Mouse (Mus musculus) MEL (cell line): Measurements from ENCODE around the gene Zbed6. TPM values are rescaled to one million over a fixed set of nuclear protein-coding genes. Genes with fewer than 3 reads are reported as not detected.

ENCODE experiments used
- DNase-seq: peaks from one replicate; pipeline ENCODE4 v3.0.0; 2011; ENCODE audit warnings: low read depth, low spot score
- H3K27ac ChIP-seq: 2 replicates; pipeline ENCODE4 v1.5.1; 2012; ENCODE audit warnings: low read depth, mild to moderate bottlenecking, control low read depth, low read length, moderate library complexity; ENCODE audit not compliant: control insufficient read depth
- H3K27me3 ChIP-seq, 2 experiments: fragments of 150-350 bp in 1 of 2; sonication (generic) in 1 of 2; 2 replicates each; pipeline ENCODE4 v1.6.1; 2012; ENCODE audit warnings: low read length in 2 of 2, mild to moderate bottlenecking in 2 of 2, improper control_type of control experiment in 1 of 2, moderate library complexity in 1 of 2; ENCODE audit not compliant: insufficient read depth in 2 of 2, control insufficient read depth in 1 of 2
- H3K36me3 ChIP-seq, 2 experiments: 2 replicates each; pipeline ENCODE4 v1.6.1; 2012 to 2014; ENCODE audit warnings: low read length in 2 of 2, improper control_type of control experiment in 1 of 2, inconsistent platforms in 1 of 2, mild to moderate bottlenecking in 1 of 2; ENCODE audit not compliant: insufficient read depth in 2 of 2, control insufficient read depth in 1 of 2
- H3K4me1 ChIP-seq, 2 experiments: fragments of 150-350 bp in 1 of 2; sonication (generic) in 1 of 2; 2 replicates each; pipeline ENCODE4 v1.6.1; 2012; ENCODE audit warnings: low read length in 2 of 2, improper control_type of control experiment in 1 of 2, mild to moderate bottlenecking in 1 of 2; ENCODE audit not compliant: insufficient read depth in 2 of 2, control insufficient read depth in 1 of 2
- H3K4me3 ChIP-seq, 2 experiments: fragments of 150-350 bp in 1 of 2; sonication (generic) in 1 of 2; 2 replicates each; pipeline ENCODE4 v1.5.1; 2012; ENCODE audit warnings: low read depth in 2 of 2, low read length in 2 of 2, mild to moderate bottlenecking in 2 of 2, moderate library complexity in 2 of 2, control low read depth in 1 of 2, improper control_type of control experiment in 1 of 2; ENCODE audit not compliant: control insufficient read depth in 1 of 2, insufficient read depth in 1 of 2
- H3K79me2 ChIP-seq: 2 replicates; pipeline ENCODE4 v1.6.1; 2012; ENCODE audit warnings: mild to moderate bottlenecking, low read length, moderate library complexity; ENCODE audit not compliant: control insufficient read depth, poor library complexity, insufficient read depth
- H3K9ac ChIP-seq: 2 replicates; pipeline ENCODE4 v1.6.1; 2012; ENCODE audit warnings: low read depth, mild to moderate bottlenecking, control low read depth, low read length, moderate library complexity; ENCODE audit not compliant: control insufficient read depth, poor library complexity, severe bottlenecking
- H3K9me3 ChIP-seq: fragments of 150-350 bp; sonication (generic); replicated peaks from 2 replicates; pipeline ENCODE4 v1.6.1; 2012; ENCODE audit warnings: mild to moderate bottlenecking, low read length, improper control_type of control experiment, moderate library complexity; ENCODE audit not compliant: insufficient read depth
- E2F4 ChIP-seq: IDR thresholded peaks from 2 replicates; pipeline ENCODE4 v1.6.1; 2011; ENCODE audit warnings: low read depth, low read length, improper control_type of control experiment, borderline replicate concordance
- ELF1 ChIP-seq: IDR thresholded peaks from 2 replicates; pipeline ENCODE4 v1.6.1; 2014; ENCODE audit warnings: low read depth, mild to moderate bottlenecking, inconsistent platforms, low read length, improper control_type of control experiment, moderate library complexity
- EP300 ChIP-seq, 2 experiments: IDR thresholded peaks; 2 replicates each; pipeline ENCODE4 v1.6.1; 2011; ENCODE audit warnings: improper control_type of control experiment in 2 of 2, low read length in 2 of 2, low read depth in 1 of 2, mild to moderate bottlenecking in 1 of 2
- ETS1 ChIP-seq: IDR thresholded peaks from 2 replicates; pipeline ENCODE4 v1.6.1; 2012; ENCODE audit warnings: low read depth, mild to moderate bottlenecking, inconsistent platforms, low read length, improper control_type of control experiment, moderate library complexity
- GABPA ChIP-seq: IDR thresholded peaks from 2 replicates; pipeline ENCODE4 v1.6.1; 2012; ENCODE audit warnings: low read depth, mild to moderate bottlenecking, inconsistent platforms, low read length, improper control_type of control experiment, moderate library complexity
- GATA1 ChIP-seq: IDR thresholded peaks from 2 replicates; pipeline ENCODE4 v1.6.1; 2011; ENCODE audit warnings: low read depth, low read length, improper control_type of control experiment
- KAT2A ChIP-seq: conservative IDR thresholded peaks from 2 replicates; pipeline ENCODE4 v1.6.1; 2012; ENCODE audit warnings: low read depth, low read length, improper control_type of control experiment, inconsistent platforms
- MAFK ChIP-seq: IDR thresholded peaks from 2 replicates; pipeline ENCODE4 v1.6.1; 2011; ENCODE audit warnings: low read depth, mild to moderate bottlenecking, low read length, improper control_type of control experiment, borderline replicate concordance
- MAX ChIP-seq: IDR thresholded peaks from 2 replicates; pipeline ENCODE4 v1.6.1; 2011; ENCODE audit warnings: low read length, improper control_type of control experiment
- MEF2A ChIP-seq: IDR thresholded peaks from 2 replicates; pipeline ENCODE4 v1.6.1; 2014; ENCODE audit warnings: low read depth, mild to moderate bottlenecking, inconsistent platforms, low read length, improper control_type of control experiment; ENCODE audit not compliant: poor library complexity, insufficient replicate concordance, severe bottlenecking; ENCODE audit errors: extremely low read depth
- MXI1 ChIP-seq: IDR thresholded peaks from 2 replicates; pipeline ENCODE4 v1.6.1; 2011; ENCODE audit warnings: mild to moderate bottlenecking, low read depth, low read length, improper control_type of control experiment
- MYB ChIP-seq: IDR thresholded peaks from 2 replicates; pipeline ENCODE4 v1.6.1; 2011; ENCODE audit warnings: mild to moderate bottlenecking, low read depth, low read length, improper control_type of control experiment
- MYC ChIP-seq: IDR thresholded peaks from 2 replicates; pipeline ENCODE4 v1.6.1; 2011; ENCODE audit warnings: low read depth, mild to moderate bottlenecking, low read length, improper control_type of control experiment, moderate library complexity
- NELFE ChIP-seq: IDR thresholded peaks from 2 replicates; pipeline ENCODE4 v1.6.1; 2011; ENCODE audit warnings: low read depth, low read length, improper control_type of control experiment
- NRF1 ChIP-seq: IDR thresholded peaks from 2 replicates; pipeline ENCODE4 v1.6.1; 2014; ENCODE audit warnings: low read depth, mild to moderate bottlenecking, inconsistent platforms, low read length, improper control_type of control experiment, moderate library complexity; ENCODE audit not compliant: poor library complexity, insufficient read depth, severe bottlenecking
- POLR2AphosphoS2 ChIP-seq: IDR thresholded peaks from 2 replicates; pipeline ENCODE4 v1.6.1; 2011; ENCODE audit warnings: low read length, improper control_type of control experiment
- RAD21 ChIP-seq: IDR thresholded peaks from 2 replicates; pipeline ENCODE4 v1.6.1; 2011; ENCODE audit warnings: mild to moderate bottlenecking, low read depth, low read length, improper control_type of control experiment
- SIN3A ChIP-seq: IDR thresholded peaks from 2 replicates; pipeline ENCODE4 v1.6.1; 2012; ENCODE audit warnings: low read length, improper control_type of control experiment, inconsistent platforms
- SMC3 ChIP-seq: IDR thresholded peaks from 2 replicates; pipeline ENCODE4 v1.6.1; 2011; ENCODE audit warnings: low read depth, low read length, improper control_type of control experiment
- TAL1 ChIP-seq: IDR thresholded peaks from 2 replicates; pipeline ENCODE4 v1.6.1; 2012; ENCODE audit warnings: mild to moderate bottlenecking, inconsistent platforms, low read length, moderate library complexity, mixed read lengths
- TBP ChIP-seq: IDR thresholded peaks from 2 replicates; pipeline ENCODE4 v1.8.0; 2011; ENCODE audit warnings: low read depth, low read length, improper control_type of control experiment
- TCF12 ChIP-seq: IDR thresholded peaks from 2 replicates; pipeline ENCODE4 v1.6.1; 2014; ENCODE audit warnings: low read depth, mild to moderate bottlenecking, inconsistent platforms, low read length, improper control_type of control experiment, moderate library complexity
- UBTF ChIP-seq: IDR thresholded peaks from 2 replicates; pipeline ENCODE4 v1.6.1; 2012; ENCODE audit warnings: low read depth, mild to moderate bottlenecking, inconsistent platforms, low read length, improper control_type of control experiment, moderate library complexity, borderline replicate concordance; ENCODE audit not compliant: insufficient read depth
- ZC3H11A ChIP-seq: IDR thresholded peaks from 2 replicates; pipeline ENCODE4 v1.6.1; 2012; ENCODE audit warnings: low read depth, mild to moderate bottlenecking, inconsistent platforms, low read length, improper control_type of control experiment
- ZMIZ1 ChIP-seq: IDR thresholded peaks from 2 replicates; pipeline ENCODE4 v1.6.1; 2012; ENCODE audit warnings: low read depth, mild to moderate bottlenecking, inconsistent platforms, low read length, improper control_type of control experiment, moderate library complexity
- polyA plus RNA-seq, 2 experiments: library from polyadenylated mRNA; stranded (reverse) in 1 of 2; unstranded in 1 of 2; fragments of >175 nt in 1 of 2; fragments of >200 nt in 1 of 2; gene quantifications; 2 replicates each; pipeline versions ENCODE4 v1.2.1 to v1.2.4; 2012; ENCODE audit warnings: low replicate concordance in 2 of 2, low read depth in 1 of 2; ENCODE audit not compliant: insufficient read length in 2 of 2, insufficient read depth in 1 of 2, missing spikeins in 1 of 2
- total RNA-seq: library from RNA; depleted of rRNA; stranded (reverse); fragments of 300-350 nt; gene quantifications from 2 replicates; pipeline ENCODE4 v1.2.3, GENCODE M21; 2012

Gene Zbed6
- total and polyA plus RNA-seq, 3 experiments: 1.4 to 48.2 (median 2.4) TPM

DNA sequence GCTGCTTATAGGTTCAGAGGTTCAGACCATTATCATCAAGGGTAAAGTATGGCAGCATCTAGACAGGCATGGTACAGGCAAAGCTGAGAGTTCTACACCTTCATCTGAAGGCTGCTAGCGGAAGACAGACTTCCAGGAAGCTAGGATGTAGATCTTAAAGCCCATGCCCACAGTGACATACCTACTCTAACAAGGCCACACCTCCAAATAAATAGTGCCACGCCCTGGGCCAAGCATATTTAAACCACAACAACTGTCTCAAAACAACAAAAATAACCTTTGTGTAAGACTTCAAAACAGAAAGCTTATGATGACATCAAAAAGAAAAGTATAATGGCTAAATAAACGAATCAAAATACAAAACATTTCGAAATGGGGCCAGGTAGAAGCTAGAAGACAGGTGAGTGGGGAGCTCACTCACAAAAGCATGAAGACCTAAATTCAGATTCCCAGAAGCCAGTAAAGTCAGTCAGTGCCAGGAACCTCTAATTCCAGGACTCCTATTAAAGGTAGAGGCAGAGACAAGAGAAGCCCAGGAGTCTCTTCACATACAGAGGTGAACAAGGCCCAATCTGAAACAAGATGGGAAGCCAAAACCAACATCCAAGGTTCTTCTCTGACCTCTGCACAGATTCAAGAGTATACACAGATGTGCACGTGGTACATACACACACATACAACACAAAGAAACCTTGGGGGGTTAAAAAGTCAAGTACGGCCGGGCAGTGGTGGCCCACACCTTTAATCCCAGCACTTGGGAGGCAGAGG, 10.2 kb downstream of the Zbed6 start:
- Histone ChIP-seq H3K9ac (no peak overlapping the region), H3K4me3 (no peak overlapping the region)
- TF ChIP-seq TAL1: no peak
- no peak for TF ChIP-seq MXI1
- no peak for TF ChIP-seq GATA1
- TF ChIP-seq UBTF: no peak
- TF ChIP-seq MYC: no peak
- no peak for TF ChIP-seq ZMIZ1
- no peak for TF ChIP-seq MAX
- no peak for TF ChIP-seq E2F4
- no peak for TF ChIP-seq NRF1
- no peak for TF ChIP-seq SMC3
- no peak for TF ChIP-seq MYB
- TF ChIP-seq TCF12: no peak
- no peak for TF ChIP-seq ETS1
- TF ChIP-seq GABPA: no peak
- TF ChIP-seq MEF2A: no peak
- no peak for TF ChIP-seq MAFK
- TF ChIP-seq TBP: no peak
- TF ChIP-seq NELFE: no peak
- no peak for TF ChIP-seq SIN3A
- TF ChIP-seq, all 39 proteins: peak for 0
- Histone ChIP-seq H3K79me2 (peaks cover 24% of the 10 kb centered on the region), H3K27me3 (no peaks in the 10 kb centered on the region), H3K27ac (no peak overlapping the region), H3K36me3 (peaks cover 17 to 28% of the 10 kb centered on the region in 2 experiments), H3K9me3 (no peaks in the 10 kb centered on the region), H3K4me1 (peaks cover 1 to 11% of the 10 kb centered on the region in 2 experiments; a peak in 2 of 4 replicates)
- no peak for DNase-seq

DNA sequence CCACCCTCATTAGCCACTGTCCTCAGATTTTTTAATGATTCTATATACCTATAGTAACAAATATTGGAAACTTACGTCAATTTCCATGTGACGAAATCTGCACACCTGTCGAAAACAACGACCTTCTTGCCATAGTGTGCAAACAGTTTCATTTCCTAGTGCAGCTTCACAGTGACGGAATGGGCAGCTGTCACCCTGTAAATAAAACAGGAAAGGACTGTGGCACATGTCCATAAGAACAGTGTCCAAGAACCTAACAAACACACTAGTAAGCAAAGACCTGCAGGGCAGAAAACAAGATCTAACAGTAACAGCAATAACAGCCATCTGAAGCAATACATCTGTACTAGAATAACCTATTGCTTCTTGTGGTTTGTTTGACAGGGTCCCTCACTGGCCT, 15.0 kb downstream of the Zbed6 start:
- H3K36me3 ChIP-seq: peaks cover 6 to 42% of the 10 kb centered on the region in 2 experiments
- H3K27ac ChIP-seq: no peak overlapping the region

More for the DNA sequence above, 15.0 kb downstream of the Zbed6 start:
- H3K4me3 ChIP-seq: no peak overlapping the region
- no peaks in the 10 kb centered on the region for H3K9me3 ChIP-seq
- H3K4me1 ChIP-seq: peaks cover 0 to 2% of the 10 kb centered on the region in 2 experiments; a peak in 1 of 4 replicates
- H3K9ac ChIP-seq: no peak overlapping the region
- no peak for TF ChIP-seq RAD21
- TF ChIP-seq ELF1: no peak
- TF ChIP-seq MAFK: no peak
- TF ChIP-seq POLR2AphosphoS2: no peak
- no peak for TF ChIP-seq ZC3H11A
- TF ChIP-seq MYC: no peak
- TF ChIP-seq EP300 (IDR thresholded peaks at IDR 0.05; ENCODE audit: low read depth in 1 of 2, low read length in 2 of 2): no peak
- no peak for TF ChIP-seq KAT2A
- TF ChIP-seq E2F4: no peak
- TF ChIP-seq, all 39 proteins: peak for 0
- no peaks in the 10 kb centered on the region for H3K27me3 ChIP-seq
- H3K79me2 ChIP-seq: peaks cover 7% of the 10 kb centered on the region; the same call in 1 of the 2 replicates
- no peak for DNase-seq
